Mouse (Mus musculus) olfactory bulb, adult 2 months (tissue): ENCODE results near the gene Asb5.
"Not testable (repeated sequence)": the region's sequence is repeated elsewhere in the genome, so short reads cannot be mapped to it uniquely, and the experiment has no call there.

Experiments
- CTCF ChIP-seq: fragments of 200-500 bp; IDR thresholded peaks from 2 replicates; pipeline ENCODE4 v1.5.1; 2012; ENCODE audit warnings: low read depth, mild to moderate bottlenecking, low read length, moderate library complexity; ENCODE audit not compliant: insufficient read depth
- POLR2A ChIP-seq: fragments of 200-500 bp; IDR thresholded peaks from 2 replicates; pipeline ENCODE4 v1.6.1; 2012; ENCODE audit warnings: mild to moderate bottlenecking, low read depth, low read length, moderate library complexity; ENCODE audit not compliant: insufficient read depth

DNA sequence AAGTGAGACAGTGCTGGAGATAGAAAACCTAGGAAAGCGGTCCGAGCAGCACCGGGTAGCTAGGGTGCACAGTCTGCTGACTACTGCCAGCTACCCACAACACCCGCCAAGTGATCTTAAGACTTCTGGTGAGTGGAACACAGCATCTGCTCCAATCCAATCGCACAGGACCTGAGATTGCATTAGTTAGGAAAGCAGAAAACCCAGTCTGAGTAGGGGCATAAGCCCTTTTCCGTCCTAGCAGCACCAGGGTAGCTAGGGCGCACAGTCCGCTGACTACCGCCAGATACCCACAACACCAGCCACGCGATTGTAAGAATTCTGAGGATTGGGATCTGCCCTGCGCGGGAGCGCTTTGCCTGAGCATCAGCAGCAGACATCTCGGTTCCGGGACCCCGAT, 87.3 kb downstream of the Asb5 start:
- not testable (repeated sequence) for TF ChIP-seq POLR2A, CTCF
